Mouse (Mus musculus) left cerebral cortex, adult 18-20 months (tissue): Measurements from ENCODE around the gene Imp4. TPM values are rescaled to one million over a fixed set of nuclear protein-coding genes. Genes with fewer than 3 reads are reported as not detected.
A peak's percentile ranks its signal among the peaks of the same experiment; 100 is the strongest.

ENCODE experiments used
- DNase-seq, 2 experiments: peaks; one replicate each; pipeline ENCODE4 v3.0.0; 2021 to 2022; ENCODE audit warnings: low spot score in 2 of 2, mixed read lengths in 1 of 2
- total RNA-seq, 2 experiments: library from RNA; stranded (reverse); gene quantifications; 2 replicates each; pipeline ENCODE4 v1.2.3; 2021

The Imp4 gene
- total RNA-seq, 2 experiments from 2014 or later: 34.2 to 36.5 TPM

DNA sequence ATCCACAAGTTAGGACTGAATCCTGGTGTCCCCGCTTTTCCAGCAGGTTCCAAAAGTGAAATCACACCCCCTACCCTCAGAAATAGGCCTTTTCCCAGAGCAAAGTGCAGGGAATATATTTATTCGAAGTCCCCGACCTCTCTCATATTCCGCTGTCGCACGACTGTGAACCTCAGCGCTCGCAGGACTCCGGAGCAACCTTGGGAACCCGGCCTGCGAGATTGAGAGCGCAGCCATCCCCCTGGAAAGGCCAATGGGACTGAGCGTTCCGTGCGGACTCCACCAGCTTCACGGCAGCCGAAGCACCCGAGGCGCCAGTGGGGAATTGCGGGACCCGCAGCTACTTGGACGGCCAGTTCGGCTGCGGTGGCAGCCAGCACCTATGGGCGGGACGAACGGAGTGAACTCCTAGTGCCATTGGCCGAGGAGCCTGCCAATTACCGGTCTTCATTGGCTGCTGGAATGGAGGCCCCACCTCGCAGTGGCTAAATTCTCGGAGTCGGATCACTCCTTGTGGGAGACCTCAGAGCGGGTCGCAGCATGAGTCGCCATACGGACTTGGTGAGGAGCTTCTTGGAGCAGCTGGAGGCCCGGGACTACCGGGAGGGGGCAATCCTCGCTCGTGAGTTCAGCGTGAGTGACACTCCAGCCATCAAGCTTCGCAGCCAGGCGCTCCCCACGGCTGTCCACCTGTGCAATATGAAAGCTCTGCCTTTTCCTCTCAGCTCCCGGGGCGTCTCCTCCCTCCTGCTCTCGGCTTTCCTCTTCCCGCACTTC is 19.8 kb downstream of the Imp4 start, which contains the start of gene Ptpn18:
Ptpn18 (plus strand) TSS at position 479 of the 777 bp plus-strand sequence.
- peak; percentile 88 to 91 for DNase-seq

GRCm38 (mm10) chr1:34460061-34460441 is 20.4 kb downstream of the Imp4 start:
- no peak for DNase-seq

DNA sequence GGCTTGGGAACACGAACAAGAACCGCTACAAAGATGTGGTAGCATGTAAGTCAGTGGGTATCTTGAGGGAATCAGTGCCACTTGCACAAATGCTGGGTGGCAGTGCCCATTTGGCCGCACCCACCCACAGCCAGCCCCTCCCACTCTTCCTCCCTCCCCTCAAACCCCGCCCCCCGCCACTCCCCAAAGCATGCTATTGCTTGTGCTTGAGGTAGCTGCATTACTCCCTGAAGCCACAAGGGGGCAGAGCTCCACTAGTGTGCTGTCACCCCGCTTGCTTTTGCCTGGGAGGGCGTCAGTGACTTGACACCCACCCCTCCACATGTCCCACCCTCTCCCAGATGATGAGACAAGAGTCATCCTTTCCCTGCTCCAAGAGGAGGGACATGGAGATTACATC is 23.1 kb downstream of the Imp4 start:
- peak; percentile 63 to 64 for DNase-seq

GRCm38 (mm10) chr1:34464310-34464817 is 24.7 kb downstream of the Imp4 start:
- DNase-seq: no peak

DNA sequence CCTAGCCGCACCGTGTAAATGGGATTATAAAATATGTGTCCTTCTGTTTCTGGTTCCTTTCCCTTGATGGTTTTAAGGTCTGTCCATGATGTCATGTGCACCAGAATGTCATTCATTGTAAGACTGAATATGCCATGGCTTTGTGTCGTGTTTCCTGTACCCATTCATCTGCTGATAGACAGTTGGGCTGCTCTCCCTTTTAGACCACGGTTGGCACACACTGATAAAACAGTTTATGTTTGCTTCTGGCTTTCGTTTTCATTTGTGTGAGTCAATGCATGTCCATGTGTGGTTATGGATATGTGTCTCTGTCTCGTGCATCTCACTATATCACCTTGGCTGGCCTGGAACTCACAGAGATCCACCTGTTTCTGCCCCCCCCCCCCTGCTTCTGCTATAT is 25.8 kb downstream of the Imp4 start:
- DNase-seq: no peak

DNA sequence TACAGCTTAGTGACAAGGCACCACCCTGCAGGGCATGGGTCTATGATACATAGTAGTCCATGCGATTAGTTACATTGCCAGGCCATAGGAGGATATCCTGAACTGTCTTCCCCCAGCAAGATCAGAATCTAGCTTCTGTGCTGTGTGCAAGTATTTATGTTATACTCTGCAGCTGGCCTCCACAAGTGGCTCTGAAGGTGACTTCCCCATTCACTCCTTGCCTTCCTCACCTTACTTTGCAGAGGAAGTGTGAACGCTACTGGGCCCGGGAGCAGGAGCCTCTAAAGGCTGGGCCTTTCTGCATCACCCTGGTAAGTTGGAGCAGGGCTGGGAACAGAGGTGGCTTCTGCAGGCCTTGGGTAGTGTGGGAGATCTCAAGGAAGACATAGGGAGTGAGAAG is 28.4 kb downstream of the Imp4 start:
- no peak for DNase-seq

DNA sequence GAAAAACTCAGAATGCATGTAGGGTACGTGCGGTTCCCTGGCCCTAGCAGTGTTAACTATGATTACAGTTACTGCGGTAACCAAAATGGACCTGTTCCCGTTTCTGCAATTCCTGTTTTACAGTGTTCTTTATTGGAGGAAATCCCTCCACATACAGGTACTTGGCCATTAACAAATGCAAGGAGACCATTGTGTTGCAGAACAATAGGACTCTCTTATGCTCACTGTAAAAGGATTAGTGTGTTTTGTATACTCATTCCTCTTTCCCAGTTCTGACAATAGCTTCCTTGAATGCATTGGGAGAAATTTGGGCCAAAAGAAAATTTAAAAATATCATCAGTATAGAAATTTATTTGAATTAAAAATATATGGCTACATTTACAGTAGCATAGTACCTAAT is 28.8 kb downstream of the Imp4 start:
- DNase-seq: no peak

- DNase-seq: no peak
Measured at GRCm38 (mm10) chr1:34469801-34470200, 30.1 kb downstream of the Imp4 start.

GRCm38 (mm10) chr1:34472427-34473300 is 33.0 kb downstream of the Imp4 start:
- no peak for DNase-seq

- DNase-seq: no peak
Measured at GRCm38 (mm10) chr1:34478891-34479655, 39.4 kb downstream of the Imp4 start.

GRCm38 (mm10) chr1:34480801-34481200 is 41.1 kb downstream of the Imp4 start:
- no peak for DNase-seq

- no peak for DNase-seq
Measured at GRCm38 (mm10) chr1:34481920-34482669, 42.4 kb downstream of the Imp4 start.

GRCm38 (mm10) chr1:34484470-34484869 is 44.8 kb downstream of the Imp4 start:
- no peak for DNase-seq

DNA sequence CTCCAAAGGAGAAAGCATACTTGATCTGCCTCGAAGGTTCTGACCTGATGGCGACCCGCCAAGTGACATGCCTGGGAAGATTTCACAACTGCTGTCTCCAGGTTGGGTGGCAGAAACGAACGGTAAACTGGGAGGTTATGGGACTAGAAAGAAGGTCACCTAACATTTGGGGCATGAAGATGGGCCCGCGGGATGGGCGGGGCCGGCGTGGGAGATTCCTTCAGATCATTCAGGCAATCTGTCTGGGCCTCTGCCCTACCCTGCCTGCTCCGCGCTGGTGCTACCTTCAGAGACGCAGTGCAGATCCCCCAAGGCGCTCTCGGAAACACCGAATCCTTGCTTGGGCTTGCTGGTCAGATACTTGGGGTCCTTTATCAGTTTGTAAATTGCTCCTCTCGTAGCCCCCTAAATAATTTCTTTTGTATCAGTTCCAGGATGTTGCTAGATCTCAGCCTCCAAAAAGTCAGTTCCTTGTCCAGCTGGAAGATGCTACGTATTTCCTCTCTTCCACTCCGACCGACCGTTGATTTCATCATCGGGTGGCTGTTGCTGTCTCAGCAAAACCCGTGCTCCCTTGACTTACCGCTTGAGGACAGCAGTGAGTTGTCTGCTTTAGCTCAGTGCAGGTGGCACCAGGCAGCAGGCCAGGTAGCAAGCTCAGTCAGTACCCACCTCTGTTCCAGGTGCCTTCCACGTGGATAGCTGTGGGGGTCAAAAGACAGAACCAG is 46.0 kb downstream of the Imp4 start:
- peak; percentile 56 to 60 for DNase-seq

- no peak for DNase-seq
Measured at GRCm38 (mm10) chr1:34487383-34487782, 47.7 kb downstream of the Imp4 start.

DNA sequence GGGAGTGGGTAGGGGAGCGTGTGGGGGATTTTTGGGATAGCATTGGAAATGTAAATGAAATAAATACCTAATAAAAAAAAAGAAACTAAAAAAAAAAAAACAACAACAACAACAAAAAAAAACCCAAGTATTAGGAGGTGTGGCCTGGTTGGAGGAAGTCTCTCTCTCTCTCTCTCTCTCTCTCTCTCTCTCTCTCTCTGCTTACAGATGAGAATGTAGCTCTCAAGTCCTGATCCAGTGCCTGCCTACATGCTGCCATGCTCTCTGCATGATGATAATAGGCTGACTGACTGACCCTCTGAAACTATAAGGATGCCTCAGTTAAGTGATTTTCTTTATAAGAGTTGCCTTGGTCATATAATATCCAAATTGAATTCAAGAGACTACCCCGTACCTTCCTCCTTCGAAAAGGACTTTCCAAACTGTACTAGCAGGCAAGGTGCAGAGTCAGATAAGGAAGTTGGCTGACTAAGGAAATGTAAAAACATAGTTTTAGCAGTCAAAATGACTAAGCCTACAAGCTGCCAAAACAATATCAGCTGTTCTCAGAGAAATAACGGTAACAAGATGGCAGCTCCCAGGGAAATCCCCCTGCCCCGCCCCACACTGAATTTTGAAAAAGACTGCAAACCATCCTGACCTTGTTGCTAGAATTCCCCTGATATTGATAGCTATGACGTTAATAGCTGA is 50.3 kb downstream of the Imp4 start:
- DNase-seq: no peak

- DNase-seq: no peak
Measured at GRCm38 (mm10) chr1:34491480-34491879, 51.8 kb downstream of the Imp4 start.
